Mouse (Mus musculus) adrenal gland (tissue): Measurements from ENCODE around the gene Defb39.

Experiments
- intact Hi-C: fragments of 180-260 bp; cut with DNase I; formaldehyde crosslinking; loops from one replicate; pipeline ENCODE4 v1.15.1; 2025
- long read RNA-seq, 2 experiments: library from polyadenylated mRNA; unstranded; transcript quantifications; one replicate each; pipeline ENCODE4 v2.0.0; 2020; ENCODE audit warnings: borderline replicate concordance in 1 of 2; ENCODE audit not compliant: insufficient replicate concordance in 1 of 2

The Defb39 gene
- long read RNA-seq, experiment 1 = 0 reads
- long read RNA-seq, experiment 2, partial matches to known transcripts = 0 of 1 reads
- long read RNA-seq, experiment 2, other reads (novel, unspliced or antisense) = 0 of 1 reads

DNA sequence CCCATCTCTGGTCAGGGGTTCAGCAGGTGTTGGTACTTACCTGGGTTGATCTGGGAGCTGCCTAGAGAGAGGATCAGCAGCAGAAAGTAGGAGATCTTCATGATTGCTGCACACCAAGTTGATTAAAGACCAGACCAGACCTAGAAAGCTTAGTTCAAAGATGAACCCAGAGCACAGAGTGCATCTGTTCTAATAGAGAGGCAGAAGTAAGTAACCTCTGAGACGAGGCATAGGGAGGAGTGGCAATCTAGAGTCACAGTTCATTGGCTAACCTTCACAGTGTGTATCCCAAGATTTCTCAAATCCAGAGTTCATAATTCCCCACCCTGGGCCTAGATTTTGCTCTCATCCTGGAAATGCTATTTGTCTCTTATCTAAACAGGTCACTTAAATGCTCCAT lies at the start of gene Defb39:
TSS of gene Defb39 (minus strand) at position 101 of the 400 bp plus-strand sequence.
- intact Hi-C loops = no loop called here

- intact Hi-C loops = no loop called here
Observed at GRCm38 (mm10) chr8:19066013-19066412, 1.4 kb upstream of the Defb39 start.

- intact Hi-C loops = no loop called here
Observed at GRCm38 (mm10) chr8:19062891-19063290, 1.7 kb downstream of the Defb39 start.

DNA sequence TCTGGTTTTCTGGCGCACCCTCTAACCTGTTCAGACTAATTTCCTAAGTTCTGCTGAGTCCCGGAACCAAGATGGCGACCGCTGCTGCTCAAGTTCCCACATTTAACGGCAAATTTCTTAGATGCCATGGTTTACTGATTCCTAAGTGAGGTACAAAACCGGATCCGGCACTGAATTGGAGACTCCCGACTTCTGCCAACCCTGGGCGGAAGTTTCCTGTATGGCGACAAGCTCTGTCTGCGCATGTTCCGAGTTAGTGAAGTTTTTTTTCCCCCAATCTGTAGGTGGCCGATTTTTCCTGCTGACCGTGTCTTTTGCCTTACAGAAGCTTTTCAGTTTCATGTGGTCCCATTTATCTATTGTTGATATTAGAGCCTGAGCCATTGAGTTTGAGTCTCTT lies 19.4 kb downstream of the Defb39 start:
- intact Hi-C loops = no loop called here

- intact Hi-C loops = no loop called here
Observed at GRCm38 (mm10) chr8:19026466-19026865, 38.1 kb downstream of the Defb39 start, which contains the start of gene Defb38. Defb38 (minus strand) TSS chr8:19026566.
